13 mouse cellular contexts compared by ENCODE assay signal in the genomic region with DNA sequence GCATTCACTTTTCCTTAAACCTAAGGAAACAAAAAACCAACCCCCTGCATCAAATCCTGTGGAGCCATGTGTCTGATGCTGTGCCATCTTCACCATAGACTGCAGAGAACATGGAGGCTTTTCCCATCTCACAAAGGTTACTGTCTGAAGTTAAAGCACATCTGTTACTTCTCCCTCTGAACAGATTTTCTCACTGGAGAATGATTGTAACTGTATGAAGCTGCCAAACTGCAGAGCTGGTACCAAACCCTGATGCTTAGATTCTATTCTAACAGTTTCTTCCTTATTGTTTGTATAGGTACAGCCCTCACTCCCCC. TPM values are rescaled to one million over a fixed set of nuclear protein-coding genes. Genes with fewer than 3 reads are reported as not detected.
DNase-seq lines count a peak whose midpoint lies in the region; ATAC-seq lines count a peak whose summit lies in the region.
"Had no signal": no experiment of that assay in that cellular context is flagged by ENCODE, and none has a peak within 500 bp of the region (broad histone marks: within the 10 kb centered on the region; RNA-seq: fewer than 3 reads in every experiment).

No protein-coding gene starts in this region.

- no peaks in the 10 kb centered on the region for H3K36me3 ChIP-seq in heart, embryonic 12.5 days
- H3K36me3 ChIP-seq in kidney, embryonic 14.5 days (ENCODE audit: control insufficient read depth, insufficient read depth, low read length), result no peaks in the 10 kb centered on the region
- H3K36me3 ChIP-seq in embryonic facial prominence, embryonic 12.5 days, result no peaks in the 10 kb centered on the region
- no peaks in the 10 kb centered on the region for H3K36me3 ChIP-seq in forebrain, embryonic 15.5 days
- H3K36me3 ChIP-seq: stomach, embryonic 15.5 days had no signal

- peaks cover 12% of the 10 kb centered on the region for H3K4me1 ChIP-seq in heart, embryonic 12.5 days (replicated peaks)
- peaks cover 19% of the 10 kb centered on the region; the same call in 1 of the 2 replicates for H3K4me1 ChIP-seq in kidney, embryonic 14.5 days (ENCODE audit: control insufficient read depth, insufficient read depth, low read length)
- peaks cover 16% of the 10 kb centered on the region for H3K4me1 ChIP-seq in embryonic facial prominence, embryonic 12.5 days
- H3K4me1 ChIP-seq in forebrain, embryonic 15.5 days, result peaks cover 10% of the 10 kb centered on the region; the same call in 1 of the 2 replicates

- H3K9ac ChIP-seq in heart, embryonic 12.5 days, result no peak overlapping the region
- H3K9ac ChIP-seq in kidney, embryonic 14.5 days (ENCODE audit: low read depth, low read length), result no peak overlapping the region
- H3K9ac ChIP-seq in embryonic facial prominence, embryonic 12.5 days, result no peak overlapping the region
- no peak overlapping the region for H3K9ac ChIP-seq in forebrain, embryonic 15.5 days (replicated peaks)
- H3K9ac ChIP-seq: stomach, embryonic 15.5 days had no signal

- H3K9me3 ChIP-seq in heart, embryonic 12.5 days (replicated peaks), result no peaks in the 10 kb centered on the region
- no peaks in the 10 kb centered on the region for H3K9me3 ChIP-seq in kidney, embryonic 14.5 days (ENCODE audit: control insufficient read depth, low read length)
- H3K9me3 ChIP-seq in embryonic facial prominence, embryonic 12.5 days, result no peaks in the 10 kb centered on the region
- no peaks in the 10 kb centered on the region for H3K9me3 ChIP-seq in forebrain, embryonic 15.5 days
- H3K9me3 ChIP-seq: stomach, embryonic 15.5 days had no signal

- intact Hi-C loops in heart, postnatal 36 days (cut with DNase I), result no loop called here

- no peak overlapping the region for H3K4me2 ChIP-seq in heart, embryonic 12.5 days
- H3K4me2 ChIP-seq in kidney, embryonic 14.5 days (replicated peaks; ENCODE audit: low read depth, low read length), result no peak overlapping the region
- no peak overlapping the region for H3K4me2 ChIP-seq in embryonic facial prominence, embryonic 12.5 days (replicated peaks)
- no peak overlapping the region for H3K4me2 ChIP-seq in forebrain, embryonic 15.5 days (replicated peaks)
- H3K4me2 ChIP-seq: liver, embryonic 11.5 days; midbrain, embryonic 11.5 days; stomach, embryonic 15.5 days had no signal

- no peak overlapping the region for H3K4me3 ChIP-seq in heart, embryonic 12.5 days
- H3K4me3 ChIP-seq in kidney, embryonic 14.5 days (ENCODE audit: low read length), result no peak overlapping the region
- H3K4me3 ChIP-seq in embryonic facial prominence, embryonic 12.5 days, result no peak overlapping the region
- no peak overlapping the region for H3K4me3 ChIP-seq in forebrain, embryonic 15.5 days
- H3K4me3 ChIP-seq: stomach, embryonic 15.5 days had no signal

- no peaks in the 10 kb centered on the region for H3K27me3 ChIP-seq in heart, embryonic 12.5 days (replicated peaks)
- no peaks in the 10 kb centered on the region for H3K27me3 ChIP-seq in kidney, embryonic 14.5 days (ENCODE audit: control insufficient read depth, insufficient read depth, low read length)
- no peaks in the 10 kb centered on the region for H3K27me3 ChIP-seq in embryonic facial prominence, embryonic 12.5 days
- no peaks in the 10 kb centered on the region for H3K27me3 ChIP-seq in forebrain, embryonic 15.5 days
- H3K27me3 ChIP-seq: stomach, embryonic 15.5 days had no signal

- peak overlapping the region; percentile 66 for H3K27ac ChIP-seq in heart, embryonic 12.5 days (ENCODE audit: poor library complexity, severe bottlenecking)
- peak overlapping the region; percentile 76 for H3K27ac ChIP-seq in kidney, embryonic 14.5 days (ENCODE audit: low read depth, low read length)
- peak overlapping the region; percentile 60; the same call in 1 of the 2 replicates for H3K27ac ChIP-seq in embryonic facial prominence, embryonic 12.5 days
- peak overlapping the region; percentile 40; the same call in 1 of the 2 replicates for H3K27ac ChIP-seq in forebrain, embryonic 15.5 days (replicated peaks)
- H3K27ac ChIP-seq: stomach, embryonic 15.5 days had no signal

- no peak for DNase-seq in heart, postnatal 36 days
- DNase-seq in kidney, adult 9 months, result no peak
- no peak for DNase-seq in cerebellum, adult 9-10 months
- DNase-seq: cerebellum, adult 18-20 months; thymus, postnatal 4 days had no signal

- ATAC-seq in heart, embryonic 12.5 days (ENCODE audit: insufficient number of reproducible peaks, low FRiP score), result no peak
- no peak for ATAC-seq in kidney, embryonic 14.5 days (ENCODE audit: low FRiP score, low TSS enrichment)
- no peak for ATAC-seq in embryonic facial prominence, embryonic 12.5 days (ENCODE audit: insufficient number of reproducible peaks, insufficient read depth, low FRiP score, low TSS enrichment)
- ATAC-seq in forebrain, embryonic 15.5 days (replicated peaks), result no peak
- ATAC-seq: lung, postnatal 0 days had no signal

RNA-seq across cellular contexts. Expression of a gene that starts 57.1 kb away (rescaled TPM):
- polyA plus RNA-seq in heart, embryonic 12.5 days (2016; fragmentation: Nextera tagmentation; extraction: Ambion mirVana), result 27.8 and 28.6 TPM in 2 replicates
- total RNA-seq in heart, postnatal 36 days (2021), result 100 to 1,000 TPM; 118 to 224 TPM
- polyA plus RNA-seq in kidney, embryonic 14.5 days (2014; fragmentation: Nextera tagmentation; extraction: Ambion mirVana), result 24.0 and 32.1 TPM in 2 replicates
- polyA plus RNA-seq in embryonic facial prominence, embryonic 12.5 days (2016; fragmentation: Nextera tagmentation; extraction: Ambion mirVana), result 38.9 and 42.3 TPM in 2 replicates
- polyA plus RNA-seq in forebrain, embryonic 15.5 days (2015; fragmentation: Nextera tagmentation; extraction: Ambion mirVana), result 55.7 and 56.4 TPM in 2 replicates

RNA-seq across cellular contexts. Expression of a gene that starts 57.1 kb away (rescaled TPM):
- polyA plus RNA-seq in heart, embryonic 12.5 days (2016; fragmentation: Nextera tagmentation; extraction: Ambion mirVana), result 19.3 and 21.8 TPM in 2 replicates
- total RNA-seq in heart, postnatal 36 days (2021), result 1 to 10 TPM; 2.9 to 3.7 TPM
- polyA plus RNA-seq in kidney, embryonic 14.5 days (2014; fragmentation: Nextera tagmentation; extraction: Ambion mirVana), result 21.1 and 24.7 TPM in 2 replicates
- 24.1 and 26.3 TPM in 2 replicates for polyA plus RNA-seq in embryonic facial prominence, embryonic 12.5 days (2016; fragmentation: Nextera tagmentation; extraction: Ambion mirVana)
- 19.9 and 21.5 TPM in 2 replicates for polyA plus RNA-seq in forebrain, embryonic 15.5 days (2015; fragmentation: Nextera tagmentation; extraction: Ambion mirVana)
